Mouse (Mus musculus) intestine, embryonic 14.5 days (tissue): Measurements from ENCODE around the gene Gm37240. TPM values are rescaled to one million over a fixed set of nuclear protein-coding genes. Genes with fewer than 3 reads are reported as not detected.

ENCODE experiments used
- ATAC-seq: fragments of 200-750 bp; cut with Nextera tagmentation; replicated peaks from 2 replicates; pipeline ENCODE4 v1.8.0; 2017; ENCODE audit warnings: low read depth, moderate number of reproducible peaks, moderate TSS enrichment, moderate library complexity; ENCODE audit not compliant: low FRiP score, low TSS enrichment
- DNase-seq: peaks from one replicate; pipeline ENCODE4 v3.0.0-alpha.2; 2018; ENCODE audit warnings: low spot score
- H3K27ac ChIP-seq: fragments of 300-500 bp; sonication (generic); 2 replicates; pipeline ENCODE4 v1.5.1; 2014; ENCODE audit warnings: low read depth, mild to moderate bottlenecking, control low read depth
- H3K27me3 ChIP-seq: fragments of 300-500 bp; sonication (generic); replicated peaks from 2 replicates; pipeline ENCODE4 v1.6.1; 2014; ENCODE audit warnings: low read length, control low read depth; ENCODE audit not compliant: control insufficient read depth, insufficient read depth
- H3K36me3 ChIP-seq: fragments of 300-500 bp; sonication (generic); 2 replicates; pipeline ENCODE4 v1.6.1; 2014; ENCODE audit warnings: low read length, control low read depth; ENCODE audit not compliant: control insufficient read depth, insufficient read depth
- H3K4me1 ChIP-seq: fragments of 300-500 bp; sonication (generic); replicated peaks from 2 replicates; pipeline ENCODE4 v1.6.1; 2014; ENCODE audit warnings: low read length, control low read depth, mixed read lengths; ENCODE audit not compliant: control insufficient read depth, insufficient read depth
- H3K4me2 ChIP-seq: fragments of 300-500 bp; sonication (generic); 2 replicates; pipeline ENCODE4 v1.6.1; 2014; ENCODE audit warnings: low read length
- H3K4me3 ChIP-seq: fragments of 300-500 bp; sonication (generic); 2 replicates; pipeline ENCODE4 v1.5.1; 2014; ENCODE audit warnings: low read depth, low read length, control low read depth, mixed read lengths
- H3K9ac ChIP-seq: fragments of 300-500 bp; sonication (generic); 2 replicates; pipeline ENCODE4 v1.6.1; 2014; ENCODE audit warnings: mild to moderate bottlenecking, low read length
- H3K9me3 ChIP-seq: fragments of 300-500 bp; sonication (generic); 2 replicates; pipeline ENCODE4 v1.6.1; 2016; ENCODE audit warnings: low read length, control low read depth; ENCODE audit not compliant: control insufficient read depth
- WGBS: fragments of 180-500 bp; shearing (Covaris S2); extraction: QIAGEN DNeasy Blood & Tissue Kit; methylation state at CpG from one replicate; pipeline ENCODE4 v1.1.7; 2014; 5-methylcytosine and 5-hydroxymethylcytosine counted together
- polyA plus RNA-seq: library from polyadenylated mRNA; unstranded; fragments of >200 nt; fragmentation: Nextera tagmentation; extraction: Ambion mirVana; gene quantifications from 2 replicates; pipeline ENCODE4 v1.2.1, GENCODE M21; 2014

Gene Gm37240
- polyA plus RNA-seq, 1 experiment from 2014 or later, result 5.3 TPM

DNA sequence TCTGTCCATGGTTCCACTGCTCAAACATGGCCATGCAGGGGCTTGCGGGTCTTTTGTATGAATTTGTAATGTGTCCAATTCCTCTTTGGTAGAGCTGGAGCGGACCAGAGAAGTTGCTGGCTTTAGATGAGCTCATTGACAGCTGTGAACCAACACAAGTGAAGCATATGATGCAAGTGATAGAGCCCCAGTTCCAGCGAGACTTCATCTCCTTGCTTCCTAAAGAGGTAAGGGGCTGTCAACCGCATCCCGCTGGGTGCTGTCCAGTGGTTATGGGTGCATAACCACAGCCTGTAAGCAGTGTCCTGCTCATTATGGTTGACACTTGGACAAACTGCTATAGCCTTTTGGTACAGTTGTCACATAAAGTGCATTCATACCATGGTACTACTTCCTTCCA, 922.2 kb downstream of the Gm37240 start:
- Histone ChIP-seq H3K4me1 (no peaks in the 10 kb centered on the region), H3K36me3 (peaks cover 22% of the 10 kb centered on the region), H3K4me3 (no peak overlapping the region), H3K9me3 (no peaks in the 10 kb centered on the region), H3K27me3 (no peaks in the 10 kb centered on the region), H3K27ac (no peak overlapping the region), H3K9ac (no peak overlapping the region), H3K4me2 (no peak overlapping the region)
- WGBS, result 94% methylated on average over 5 of the region's 5 CpGs
- ATAC-seq (no peak), DNase-seq (no peak)

DNA sequence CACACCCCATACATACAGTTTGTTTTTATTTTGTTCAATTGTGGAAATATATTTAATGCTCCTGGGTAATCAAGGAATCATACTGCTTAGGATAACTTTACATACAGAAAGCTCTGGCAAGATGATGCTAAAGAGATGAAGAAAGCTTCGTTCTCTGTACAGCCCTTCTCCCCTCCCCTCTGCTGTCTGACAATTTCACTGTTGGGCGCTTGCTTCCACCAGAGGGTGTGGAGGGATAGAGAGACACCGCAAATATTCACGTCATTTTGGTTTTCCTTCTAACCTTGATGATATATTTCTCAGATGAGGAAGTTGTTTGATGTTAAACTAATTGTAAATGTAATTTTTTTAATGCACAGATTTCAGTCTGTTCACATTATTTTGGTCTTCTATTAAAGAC, 931.5 kb downstream of the Gm37240 start:
- ATAC-seq (no peak), DNase-seq (no peak)
- H3K9me3 ChIP-seq, result no peaks in the 10 kb centered on the region
- H3K4me1 ChIP-seq, result peaks cover 3% of the 10 kb centered on the region; the same call in 1 of the 2 replicates
- no peaks in the 10 kb centered on the region for H3K27me3 ChIP-seq
- no peak overlapping the region for H3K4me2 ChIP-seq
- no peak overlapping the region for H3K4me3 ChIP-seq
- H3K9ac ChIP-seq, result no peak overlapping the region
- peaks cover 7% of the 10 kb centered on the region; the same call in 1 of the 2 replicates for H3K36me3 ChIP-seq
- 82% methylated on average over 4 of the region's 4 CpGs for WGBS
- H3K27ac ChIP-seq, result no peak overlapping the region

DNA sequence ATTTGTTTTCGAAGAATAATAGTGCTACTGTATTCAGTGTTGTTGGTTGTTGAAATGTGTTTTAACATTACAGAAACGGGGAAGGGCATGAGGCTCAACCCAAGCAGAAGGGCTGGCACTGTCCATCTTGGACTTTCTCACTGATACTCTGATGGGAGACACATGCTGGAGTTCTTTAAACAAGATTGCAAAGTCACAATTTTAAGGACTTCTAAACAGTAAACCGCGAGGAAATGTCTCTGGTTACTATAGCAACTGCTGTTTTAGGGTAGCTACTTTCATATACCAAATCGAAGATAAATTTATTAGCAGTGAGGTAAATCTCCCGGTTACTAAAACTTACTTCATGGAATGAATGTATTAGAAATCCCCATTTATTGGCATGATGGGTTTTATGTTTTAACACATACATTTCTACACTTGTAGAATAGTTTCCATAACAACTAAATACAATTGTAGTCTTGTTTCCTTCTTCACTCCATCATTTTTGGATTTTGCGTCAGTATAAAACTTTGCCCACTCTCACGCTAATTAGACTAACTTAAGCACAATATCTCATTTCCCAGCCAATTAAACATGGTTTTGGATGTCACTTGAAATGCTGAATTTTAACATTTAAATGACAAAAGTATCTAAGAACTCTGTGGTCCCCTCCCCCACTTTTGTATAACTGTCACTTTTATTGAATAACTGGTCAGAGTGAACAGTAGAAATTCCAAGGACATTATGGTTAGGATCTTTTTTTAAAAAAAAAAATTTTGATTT, 932.1 kb downstream of the Gm37240 start:
- H3K9me3 ChIP-seq, result no peaks in the 10 kb centered on the region
- no peak overlapping the region for H3K9ac ChIP-seq
- ATAC-seq (no peak), DNase-seq (no peak)
- H3K4me3 ChIP-seq, result no peak overlapping the region
- WGBS, result 85% methylated on average over 8 of the region's 8 CpGs
- peaks cover 7% of the 10 kb centered on the region; the same call in 1 of the 2 replicates for H3K36me3 ChIP-seq
- peaks cover 3% of the 10 kb centered on the region; the same call in 1 of the 2 replicates for H3K4me1 ChIP-seq
- H3K27me3 ChIP-seq, result no peaks in the 10 kb centered on the region
- H3K27ac ChIP-seq, result no peak overlapping the region
- no peak overlapping the region for H3K4me2 ChIP-seq

DNA sequence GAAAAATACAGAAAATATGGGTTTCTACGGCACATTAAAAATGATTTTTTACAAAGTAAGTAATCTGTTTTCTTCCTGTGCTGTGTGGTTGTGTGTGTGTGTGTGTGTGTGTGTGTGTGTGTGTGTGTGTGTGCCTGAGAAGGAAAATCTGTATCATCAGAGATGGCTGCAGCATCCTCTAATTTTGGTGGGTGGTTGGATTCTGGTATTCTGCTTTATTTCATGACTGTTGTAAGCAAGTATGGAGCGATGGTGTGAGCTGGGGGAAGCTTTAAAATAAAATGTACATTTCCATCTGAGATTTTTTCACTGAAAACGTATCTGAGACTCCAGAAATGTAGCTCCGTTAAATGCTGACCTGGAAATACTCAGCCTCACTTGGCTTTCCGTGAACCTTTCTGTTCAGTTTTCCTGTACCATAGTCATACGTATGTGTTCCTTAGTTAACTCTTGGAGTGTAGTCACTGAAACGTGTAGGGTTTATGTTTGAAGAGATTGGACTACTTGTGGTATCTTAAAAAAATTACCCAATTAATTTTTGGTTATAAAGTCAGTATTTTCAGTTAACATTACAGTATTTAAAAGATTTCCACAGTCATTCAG, 934.6 kb downstream of the Gm37240 start:
- Histone ChIP-seq H3K36me3 (no peaks in the 10 kb centered on the region), H3K4me1 (peaks cover 3% of the 10 kb centered on the region; the same call in 1 of the 2 replicates), H3K27me3 (no peaks in the 10 kb centered on the region), H3K27ac (peak overlapping the region; percentile 78), H3K4me3 (peak overlapping the region; percentile 55), H3K9ac (peak overlapping the region; percentile 47), H3K4me2 (peak overlapping the region; percentile 61), H3K9me3 (no peaks in the 10 kb centered on the region)
- ATAC-seq (peak; percentile 49; the same call in 1 of the 2 replicates), DNase-seq (no peak)
- WGBS, result 31% methylated on average over 7 of the region's 7 CpGs

DNA sequence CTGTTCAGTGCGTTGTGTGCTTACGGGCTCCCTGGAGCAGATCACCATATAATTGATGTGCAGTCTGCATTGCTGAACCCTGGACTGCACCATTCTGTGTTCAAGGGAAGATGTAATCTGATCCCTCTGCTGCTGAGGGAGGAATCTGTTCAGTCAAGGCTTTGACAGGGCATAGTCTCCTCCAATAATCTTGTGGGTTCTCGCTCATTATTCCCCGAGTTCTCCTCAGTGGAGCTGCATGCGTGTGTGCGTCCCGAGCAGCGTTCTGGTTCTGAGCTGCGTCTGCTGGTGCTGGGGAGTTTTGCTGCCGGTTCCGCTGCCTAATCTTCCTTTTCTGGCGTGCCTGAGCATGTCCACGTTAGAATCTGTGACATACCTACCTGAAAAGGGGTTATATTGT, 935.2 kb downstream of the Gm37240 start:
- peak; percentile 83 for DNase-seq
- 8% methylated on average over 13 of the region's 13 CpGs for WGBS
- Histone ChIP-seq H3K36me3 (no peaks in the 10 kb centered on the region), H3K4me2 (peak overlapping the region; percentile 61), H3K9ac (peak overlapping the region; percentile 47), H3K27ac (peak overlapping the region; percentile 78), H3K4me3 (peak overlapping the region; percentile 55), H3K9me3 (no peaks in the 10 kb centered on the region), H3K27me3 (no peaks in the 10 kb centered on the region), H3K4me1 (peaks cover 3% of the 10 kb centered on the region; the same call in 1 of the 2 replicates)
- peak; percentile 96 for ATAC-seq

DNA sequence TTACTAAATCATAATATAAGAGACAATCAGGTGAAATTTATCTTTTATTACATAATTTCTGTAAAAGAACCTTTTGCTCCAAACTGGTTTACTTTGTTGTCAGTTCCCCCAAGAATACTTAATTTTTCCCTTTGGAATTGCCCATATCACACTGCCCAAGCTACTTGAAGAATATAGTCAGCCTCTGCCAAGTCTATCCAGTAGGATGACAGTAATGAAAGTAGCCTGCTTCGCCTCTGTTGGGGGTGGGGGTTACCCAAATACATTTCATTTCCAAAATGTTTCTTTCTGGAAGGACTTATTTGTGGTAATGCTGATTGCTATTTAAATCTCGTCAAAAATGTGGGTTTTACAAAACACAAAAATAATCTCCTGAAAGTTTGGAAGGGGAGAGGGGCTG, 935.6 kb downstream of the Gm37240 start:
- 21% methylated on average over 2 of the region's 2 CpGs for WGBS
- Histone ChIP-seq H3K4me2 (peak overlapping the region; percentile 61), H3K27me3 (no peaks in the 10 kb centered on the region), H3K9ac (0 out of 2 replicates have a peak overlapping the region, but pooled peaks have one; percentile 23), H3K4me1 (peaks cover 3% of the 10 kb centered on the region; the same call in 1 of the 2 replicates), H3K27ac (peak overlapping the region; percentile 78), H3K4me3 (peak overlapping the region; percentile 55), H3K9me3 (no peaks in the 10 kb centered on the region), H3K36me3 (no peaks in the 10 kb centered on the region)
- DNase-seq, result no peak
- ATAC-seq, result no peak

DNA sequence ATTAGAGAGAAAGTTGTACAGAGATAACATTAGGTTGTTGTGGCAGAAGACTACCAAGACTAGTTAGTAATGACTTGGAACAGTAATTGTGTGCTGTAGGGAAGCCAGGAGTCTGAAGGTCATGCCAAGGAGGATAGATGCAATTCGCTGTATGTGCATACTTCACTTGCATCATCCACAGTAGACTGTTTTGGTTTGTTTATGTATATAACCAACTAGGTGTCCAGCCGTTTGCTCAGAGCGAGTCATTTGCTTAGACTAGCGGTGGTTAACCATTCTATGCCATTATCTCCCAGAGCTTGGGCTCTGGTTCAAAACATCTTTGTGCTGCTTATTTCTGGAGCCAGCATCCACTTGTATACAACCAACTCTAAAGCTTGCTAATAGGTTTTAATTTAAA, 937.9 kb downstream of the Gm37240 start:
- H3K4me3 ChIP-seq, result no peak overlapping the region
- no peaks in the 10 kb centered on the region for H3K36me3 ChIP-seq
- H3K27me3 ChIP-seq, result no peaks in the 10 kb centered on the region
- H3K9ac ChIP-seq, result no peak overlapping the region
- no peak for ATAC-seq
- H3K9me3 ChIP-seq, result no peaks in the 10 kb centered on the region
- H3K4me1 ChIP-seq, result peaks cover 3% of the 10 kb centered on the region; the same call in 1 of the 2 replicates
- whole genome bisulfite sequencing, result 68% methylated on average over 4 of the region's 4 CpGs
- H3K27ac ChIP-seq, result no peak overlapping the region
- no peak overlapping the region for H3K4me2 ChIP-seq
- no peak for DNase-seq

DNA sequence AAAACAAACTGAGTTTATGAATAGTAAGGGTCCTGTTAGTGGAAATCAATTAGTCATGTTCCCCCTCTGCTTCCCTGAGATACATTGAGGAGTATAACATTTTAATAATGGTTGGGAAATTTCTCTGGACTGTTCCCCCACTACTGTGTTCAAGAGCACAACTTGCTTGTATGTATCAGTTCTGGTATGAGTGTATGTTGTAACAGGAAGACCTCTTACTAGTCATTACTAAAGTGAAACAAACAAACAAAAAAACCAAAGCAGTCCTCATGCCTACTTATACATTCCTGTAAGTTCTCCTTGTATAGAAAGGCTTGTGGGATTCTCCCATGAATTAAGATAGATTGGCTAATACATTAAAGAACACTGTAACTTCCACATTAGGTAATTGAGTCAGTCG, 940.9 kb downstream of the Gm37240 start:
- 89% methylated on average over 1 of the region's 1 CpGs for WGBS
- Histone ChIP-seq H3K4me3 (no peak overlapping the region), H3K9me3 (no peaks in the 10 kb centered on the region), H3K27me3 (no peaks in the 10 kb centered on the region), H3K4me1 (no peaks in the 10 kb centered on the region), H3K27ac (no peak overlapping the region), H3K9ac (no peak overlapping the region), H3K36me3 (no peaks in the 10 kb centered on the region), H3K4me2 (no peak overlapping the region)
- DNase-seq (no peak), ATAC-seq (no peak)
